8 mouse cellular contexts compared by ENCODE assay signal in genomic region chr8:121187491-121188364, GRCm38 (mm10). TPM values are rescaled to one million over a fixed set of nuclear protein-coding genes. Genes with fewer than 3 reads are reported as not detected.
DNase-seq lines count a peak whose midpoint lies in the region; ATAC-seq lines count a peak whose summit lies in the region.

No protein-coding gene starts in this region.

- peaks cover 23% of the 10 kb centered on the region for H3K27me3 ChIP-seq in hindbrain, embryonic 12.5 days
- no peaks in the 10 kb centered on the region; the same call in 1 of the 2 replicates for H3K27me3 ChIP-seq in hindbrain, embryonic 14.5 days (ENCODE audit: control insufficient read depth, insufficient read depth, low read length)
- peaks cover 32% of the 10 kb centered on the region; the same call in 1 of the 2 replicates for H3K27me3 ChIP-seq in liver, embryonic 13.5 days
- H3K27me3 ChIP-seq in forebrain, embryonic 11.5 days (ENCODE audit: control insufficient read depth, insufficient read depth, low read length) = no peaks in the 10 kb centered on the region

- no peak overlapping the region for H3K9ac ChIP-seq in hindbrain, embryonic 12.5 days
- no peak overlapping the region for H3K9ac ChIP-seq in hindbrain, embryonic 14.5 days
- H3K9ac ChIP-seq in liver, embryonic 13.5 days = no peak overlapping the region
- H3K9ac ChIP-seq in forebrain, embryonic 11.5 days (ENCODE audit: low read length) = no peak overlapping the region

- H3K27ac ChIP-seq in hindbrain, embryonic 12.5 days = 0 out of 2 replicates have a peak overlapping the region, but pooled peaks have one; percentile 12
- H3K27ac ChIP-seq in hindbrain, embryonic 14.5 days = no peak overlapping the region
- H3K27ac ChIP-seq in liver, embryonic 13.5 days = no peak overlapping the region
- H3K27ac ChIP-seq in forebrain, embryonic 11.5 days (ENCODE audit: low read depth, low read length) = no peak overlapping the region

- DNase-seq in hindbrain, embryonic 14.5 days (ENCODE audit: low spot score) = no peak
- DNase-seq in adrenal gland, postnatal 25 days = peak; percentile 42
- DNase-seq in heart, postnatal 14 days = peak; percentile 46 to 55
- peak; percentile 18 for DNase-seq in liver, embryonic 13.5 days
- peak; percentile 21 for DNase-seq in thymus, postnatal 4 days
- DNase-seq in spleen, postnatal 10 days (ENCODE audit: low spot score in 2 of 2) = no peak
- no peak for DNase-seq in forebrain, embryonic 11.5 days (ENCODE audit: low spot score)

- H3K4me1 ChIP-seq in hindbrain, embryonic 12.5 days = peaks cover 7% of the 10 kb centered on the region; the same call in 1 of the 2 replicates
- H3K4me1 ChIP-seq in hindbrain, embryonic 14.5 days (replicated peaks; ENCODE audit: control insufficient read depth, insufficient read depth, low read length) = no peaks in the 10 kb centered on the region
- 0 out of 2 replicates have a peak, but pooled peaks cover 4% of the 10 kb centered on the region for H3K4me1 ChIP-seq in liver, embryonic 13.5 days (replicated peaks)
- no peaks in the 10 kb centered on the region for H3K4me1 ChIP-seq in forebrain, embryonic 11.5 days (replicated peaks; ENCODE audit: control insufficient read depth, insufficient read depth, low read length)

- no peaks in the 10 kb centered on the region; the same call in 1 of the 2 replicates for H3K9me3 ChIP-seq in hindbrain, embryonic 12.5 days (replicated peaks)
- no peaks in the 10 kb centered on the region for H3K9me3 ChIP-seq in hindbrain, embryonic 14.5 days (ENCODE audit: control insufficient read depth, low read length)
- H3K9me3 ChIP-seq in liver, embryonic 13.5 days (replicated peaks) = no peaks in the 10 kb centered on the region
- no peaks in the 10 kb centered on the region for H3K9me3 ChIP-seq in forebrain, embryonic 11.5 days (ENCODE audit: control insufficient read depth, low read length)

- H3K4me3 ChIP-seq in hindbrain, embryonic 12.5 days = no peak overlapping the region
- no peak overlapping the region for H3K4me3 ChIP-seq in hindbrain, embryonic 14.5 days (replicated peaks; ENCODE audit: low read length)
- no peak overlapping the region for H3K4me3 ChIP-seq in liver, embryonic 13.5 days (replicated peaks)
- no peak overlapping the region for H3K4me3 ChIP-seq in forebrain, embryonic 11.5 days (ENCODE audit: low read depth, low read length)

- no peak for ATAC-seq in hindbrain, embryonic 12.5 days (ENCODE audit: low FRiP score)
- no peak for ATAC-seq in hindbrain, embryonic 14.5 days (ENCODE audit: low FRiP score)
- ATAC-seq in liver, embryonic 13.5 days (ENCODE audit: low read depth) = peak; percentile 36; the same call in 1 of the 2 replicates
- ATAC-seq in forebrain, embryonic 11.5 days (replicated peaks; ENCODE audit: low FRiP score) = no peak

- H3K4me2 ChIP-seq in hindbrain, embryonic 12.5 days (replicated peaks) = no peak overlapping the region
- no peak overlapping the region for H3K4me2 ChIP-seq in hindbrain, embryonic 14.5 days (replicated peaks)
- H3K4me2 ChIP-seq in liver, embryonic 13.5 days = no peak overlapping the region
- no peak overlapping the region for H3K4me2 ChIP-seq in forebrain, embryonic 11.5 days (ENCODE audit: low read depth, low read length, severe bottlenecking)

- intact Hi-C loops in heart, postnatal 14 days (cut with DNase I) = no loop called here

- WGBS in hindbrain, embryonic 12.5 days = 74% methylated on average over 15 of the region's 15 CpGs
- 82% methylated on average over 15 of the region's 15 CpGs for WGBS in hindbrain, embryonic 14.5 days
- 24% methylated on average over 15 of the region's 15 CpGs for WGBS in liver, embryonic 13.5 days (ENCODE audit: insufficient replicate concordance)
- WGBS in forebrain, embryonic 11.5 days = 85% methylated on average over 15 of the region's 15 CpGs

- no peaks in the 10 kb centered on the region for H3K36me3 ChIP-seq in hindbrain, embryonic 12.5 days
- H3K36me3 ChIP-seq in hindbrain, embryonic 14.5 days (replicated peaks; ENCODE audit: control insufficient read depth, insufficient read depth) = no peaks in the 10 kb centered on the region
- H3K36me3 ChIP-seq in liver, embryonic 13.5 days = no peaks in the 10 kb centered on the region
- no peaks in the 10 kb centered on the region for H3K36me3 ChIP-seq in forebrain, embryonic 11.5 days (ENCODE audit: control insufficient read depth, insufficient read depth, low read length)

RNA-seq across cellular contexts. Expression of gene Foxl1, which starts 60.0 kb away (rescaled TPM):
- polyA plus RNA-seq in hindbrain, embryonic 12.5 days (2016; fragmentation: Nextera tagmentation; extraction: Ambion mirVana) = 1.8 and 2.2 TPM in 2 replicates
- polyA plus RNA-seq in hindbrain, embryonic 14.5 days (2014; fragmentation: Nextera tagmentation; extraction: Ambion mirVana) = 0.12 and 0.25 TPM in 2 replicates
- 0.27 and 0.33 TPM in 2 replicates for total RNA-seq in adrenal gland, postnatal 25 days (2021)
- total RNA-seq in heart, postnatal 14 days (2021) = under 1 TPM; 0.12 to 0.17 TPM
- 0.13 and 0.14 TPM in 2 replicates for polyA plus RNA-seq in liver, embryonic 13.5 days (2015; fragmentation: Nextera tagmentation; extraction: Ambion mirVana)
- polyA plus RNA-seq in forebrain, embryonic 11.5 days (2014; fragmentation: Nextera tagmentation; extraction: Ambion mirVana) = 0.39 and 0.81 TPM in 2 replicates

Comparison
In these comparisons a context has a peak if more than half of its experiments do, and no peak if none do; other contexts are left out.
1. DNase-seq: peak in adrenal gland, postnatal 25 days (single experiment), heart, postnatal 14 days (2 of 2), liver, embryonic 13.5 days (single experiment) and thymus, postnatal 4 days (single experiment); none in hindbrain, embryonic 14.5 days (single experiment), spleen, postnatal 10 days (0 of 2) and forebrain, embryonic 11.5 days (single experiment).